Mouse (Mus musculus) thymus, adult 2 months (tissue): ENCODE data around the gene Cdh8.

Source experiments
- CTCF ChIP-seq: fragments of 200-500 bp; IDR thresholded peaks from 2 replicates; pipeline ENCODE4 v1.5.1; 2012; ENCODE audit warnings: mild to moderate bottlenecking, control low read depth, low read length, moderate library complexity, borderline replicate concordance; ENCODE audit not compliant: control insufficient read depth, poor library complexity, insufficient read depth; ENCODE audit errors: extremely low read depth
- POLR2A ChIP-seq: fragments of 200-500 bp; IDR thresholded peaks from 2 replicates; pipeline ENCODE4 v1.6.1; 2012; ENCODE audit warnings: mild to moderate bottlenecking, low read length, control low read depth, moderate library complexity; ENCODE audit not compliant: control insufficient read depth, poor library complexity, insufficient read depth; ENCODE audit errors: extremely low read depth

- TF ChIP-seq CTCF (no peak), POLR2A (no peak)
These were observed 131.2 kb downstream of the Cdh8 start for GRCm38 (mm10) chr8:99285103-99285502.
